Mouse (Mus musculus) CD8-positive naive resting alpha-beta T cell, adult 2 months (primary cell): Measurements from ENCODE around the gene Zfp654.

ENCODE experiments used
- DNase-seq, 2 experiments: peaks; one replicate each; pipeline ENCODE4 v3.0.0; 2022; ENCODE audit warnings: low read depth in 2 of 2, low spot score in 2 of 2

Gene Zfp654

DNA sequence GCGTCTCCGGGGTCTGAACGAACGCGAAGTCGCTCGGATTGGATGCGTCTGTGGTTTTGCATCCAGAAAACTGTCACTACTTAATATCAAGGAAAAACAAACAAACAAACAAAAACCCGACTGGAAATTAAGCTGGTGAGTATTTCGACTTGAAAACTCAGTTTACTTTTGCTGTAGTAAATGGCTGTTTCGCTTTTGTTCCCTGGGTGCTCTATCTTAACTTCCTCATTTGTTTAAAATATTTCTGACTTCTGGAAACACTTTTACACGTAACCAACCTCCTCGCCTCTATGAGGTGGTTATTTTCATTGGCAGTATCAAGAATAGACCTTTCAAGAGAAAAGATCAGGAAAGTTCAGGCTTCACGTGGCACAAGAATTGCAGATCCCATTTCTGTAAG, 1.4 kb upstream of the Zfp654 start:
- DNase-seq = no peak

DNA sequence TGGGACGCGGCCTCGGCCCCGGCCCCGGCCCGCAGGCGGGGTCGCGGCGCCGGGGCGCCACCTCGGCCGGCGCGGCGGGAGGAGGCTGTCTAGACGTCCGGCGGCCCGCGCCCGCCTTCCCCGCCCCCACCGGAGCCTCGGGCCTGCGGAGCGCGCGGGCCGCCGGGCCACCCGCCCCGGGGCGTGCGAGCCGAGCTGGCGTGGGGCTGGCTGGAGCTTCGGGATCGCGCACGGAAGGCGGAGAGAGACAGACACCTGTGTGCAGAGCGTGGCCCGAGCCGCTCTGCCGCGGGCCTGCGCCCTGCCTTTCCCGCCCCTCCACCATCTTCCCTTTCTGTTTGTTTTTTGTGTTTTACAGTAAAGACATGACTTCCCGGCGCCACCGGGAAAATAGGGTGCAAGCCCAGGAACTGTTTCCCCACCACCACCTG, 1.0 kb upstream of the Zfp654 start:
- peak in 1 of 2 experiments; percentile 25 for DNase-seq

DNA sequence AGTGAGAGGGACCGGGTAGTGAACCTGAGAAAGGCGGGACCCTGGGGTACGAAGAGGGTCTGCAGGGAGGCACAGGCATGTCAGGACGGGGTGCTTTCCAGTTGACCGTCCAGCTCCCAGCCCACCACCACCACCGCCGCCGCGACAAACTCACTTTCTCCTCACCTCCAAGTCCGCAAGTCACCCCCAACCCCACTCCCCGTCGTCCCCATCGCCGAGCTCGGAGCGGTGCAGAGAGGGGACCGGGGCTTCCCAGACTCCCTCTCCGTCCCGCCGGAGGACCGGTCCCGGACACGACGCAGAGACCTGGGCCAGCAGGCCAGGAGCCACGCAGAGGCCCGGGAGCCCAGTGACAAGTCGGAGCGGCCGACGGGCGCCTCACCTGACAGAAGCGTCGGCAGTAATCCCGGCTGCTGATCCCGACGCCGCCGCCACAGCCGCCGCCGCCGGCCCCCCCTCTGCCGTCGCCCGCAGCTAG, 328 bp downstream of the Zfp654 start:
- DNase-seq = no peak

DNA sequence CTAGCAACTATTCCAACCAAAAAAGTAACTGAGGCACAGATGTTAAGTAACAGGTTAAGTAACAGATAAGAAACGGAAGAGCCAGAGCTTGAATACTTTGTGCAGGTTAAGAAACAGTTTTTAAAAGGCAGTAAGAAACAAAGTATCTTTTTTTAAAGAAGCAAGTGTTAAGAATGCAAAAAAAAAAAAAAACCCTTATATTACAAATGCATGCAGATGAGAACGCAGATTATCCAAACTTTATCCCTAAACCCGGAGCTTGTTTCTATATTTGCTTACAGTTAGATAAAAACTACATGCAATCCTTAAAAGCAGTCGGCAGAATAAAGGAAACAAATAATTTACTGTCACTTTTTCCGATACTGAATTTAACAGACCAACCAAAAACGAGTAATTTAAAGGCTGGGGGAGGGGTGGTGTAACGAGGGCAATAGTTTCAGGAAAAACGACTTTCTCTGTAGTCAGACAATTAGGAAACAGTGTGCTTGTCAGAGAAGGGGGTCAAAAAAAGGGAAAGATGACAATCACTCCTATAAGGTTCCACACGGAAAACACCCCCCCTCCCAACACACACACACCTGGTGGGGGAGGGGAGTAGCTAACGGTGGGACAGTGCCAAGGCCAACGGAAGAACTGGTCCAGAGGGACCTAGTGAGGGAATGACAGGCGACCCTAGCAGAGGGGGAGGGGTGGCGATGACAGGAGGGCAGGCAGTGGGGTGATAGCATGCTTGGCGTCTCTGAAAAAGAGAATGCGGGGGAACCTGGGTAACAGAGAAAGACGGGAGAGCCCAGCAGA, 966 bp downstream of the Zfp654 start:
- DNase-seq = peak; percentile 14 to 28

DNA sequence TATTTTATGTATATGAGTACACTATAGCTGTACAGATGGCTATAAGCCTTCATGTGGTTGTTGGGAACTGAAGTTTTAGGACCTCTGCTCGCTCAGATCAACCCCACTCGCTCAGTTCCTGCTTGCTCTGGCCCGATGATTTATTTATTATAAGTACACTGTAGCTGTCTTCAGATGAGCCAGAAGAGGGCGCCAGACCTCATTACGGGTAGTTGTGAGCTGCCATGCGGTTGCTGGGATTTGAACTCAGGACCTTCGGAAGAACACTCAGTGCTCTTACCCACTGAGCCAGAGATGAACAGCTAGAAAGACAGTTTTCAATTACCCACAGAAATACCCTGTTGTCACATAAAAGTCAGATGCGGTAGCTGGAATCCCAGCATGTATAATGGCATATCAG, 5.5 kb downstream of the Zfp654 start:
- peak in 1 of 2 experiments; percentile 18 for DNase-seq

DNA sequence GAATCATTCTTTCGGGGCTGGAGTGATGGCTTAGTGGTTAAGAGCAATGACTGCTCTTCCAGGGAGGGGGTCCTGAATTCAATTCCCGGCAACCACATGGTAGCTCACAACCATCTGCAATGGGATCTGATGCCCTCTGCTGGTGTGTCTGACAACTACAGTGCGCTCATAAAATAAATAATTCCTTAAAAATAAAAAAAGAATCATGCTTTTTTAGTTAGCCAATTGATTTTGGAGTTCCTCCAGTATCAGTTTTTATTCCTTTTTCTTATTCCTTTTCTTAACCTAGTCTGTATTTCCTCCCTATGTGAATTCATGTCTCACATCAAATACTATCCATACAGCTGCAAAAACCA, 9.1 kb downstream of the Zfp654 start:
- DNase-seq = no peak

DNA sequence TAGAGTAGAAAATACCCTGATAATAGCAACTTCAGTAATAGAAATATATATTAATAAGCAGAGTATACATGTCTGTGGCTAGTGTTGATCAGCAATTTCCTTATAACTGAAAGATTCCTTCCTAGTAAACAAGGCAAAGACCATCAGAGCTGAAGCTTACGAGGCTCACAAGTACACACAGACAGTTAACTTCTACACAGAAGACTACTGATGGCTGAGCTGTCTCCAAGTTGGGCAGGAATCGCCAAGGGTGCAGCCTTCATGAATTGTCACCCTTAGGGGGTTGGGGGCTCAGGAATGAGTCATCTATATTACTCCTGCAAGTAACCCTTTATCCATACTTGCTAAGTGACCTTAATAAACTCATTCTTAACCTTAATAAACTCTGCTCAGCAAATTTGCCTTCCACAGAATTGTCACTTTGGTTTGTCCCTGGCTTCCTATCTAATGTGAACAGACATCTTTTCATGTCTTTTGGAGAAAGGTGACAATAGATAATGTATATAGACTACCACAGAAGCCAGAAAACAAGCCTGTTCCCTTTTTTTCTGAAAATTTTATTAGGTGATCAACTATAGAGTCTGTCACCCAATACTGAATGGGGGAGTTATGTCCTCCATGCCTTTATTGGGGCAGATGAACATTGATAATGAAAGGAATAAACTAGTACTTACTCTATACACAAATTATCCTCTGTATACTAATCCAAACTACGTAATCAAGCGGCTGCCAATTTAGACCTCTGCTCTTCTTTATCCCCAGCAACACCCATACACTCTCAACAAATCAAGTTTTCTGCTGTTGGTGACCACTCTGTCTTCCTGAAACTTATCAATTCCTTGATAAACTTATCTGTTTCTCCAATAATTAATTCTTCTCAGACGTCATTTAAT, 9.7 kb downstream of the Zfp654 start:
- DNase-seq = no peak

DNA sequence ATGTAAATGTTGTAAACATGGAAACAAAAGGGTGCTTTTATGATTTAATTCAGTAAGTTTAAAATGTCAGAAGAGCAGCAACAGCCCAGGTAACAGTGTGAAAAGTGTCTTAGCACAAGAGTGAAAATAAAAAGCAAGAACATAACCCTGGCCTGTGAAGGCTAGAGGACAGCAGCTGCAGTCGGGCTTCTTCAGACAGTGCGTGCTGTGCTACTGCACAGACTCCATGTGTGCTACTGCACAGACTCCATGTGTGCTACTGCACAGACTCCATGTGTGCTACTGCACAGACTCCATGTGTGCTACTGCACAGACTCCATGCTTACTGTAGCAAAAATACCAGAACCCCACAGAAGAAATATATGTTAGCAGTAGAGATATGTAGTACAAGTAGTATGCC, 14.7 kb downstream of the Zfp654 start:
- no peak for DNase-seq

DNA sequence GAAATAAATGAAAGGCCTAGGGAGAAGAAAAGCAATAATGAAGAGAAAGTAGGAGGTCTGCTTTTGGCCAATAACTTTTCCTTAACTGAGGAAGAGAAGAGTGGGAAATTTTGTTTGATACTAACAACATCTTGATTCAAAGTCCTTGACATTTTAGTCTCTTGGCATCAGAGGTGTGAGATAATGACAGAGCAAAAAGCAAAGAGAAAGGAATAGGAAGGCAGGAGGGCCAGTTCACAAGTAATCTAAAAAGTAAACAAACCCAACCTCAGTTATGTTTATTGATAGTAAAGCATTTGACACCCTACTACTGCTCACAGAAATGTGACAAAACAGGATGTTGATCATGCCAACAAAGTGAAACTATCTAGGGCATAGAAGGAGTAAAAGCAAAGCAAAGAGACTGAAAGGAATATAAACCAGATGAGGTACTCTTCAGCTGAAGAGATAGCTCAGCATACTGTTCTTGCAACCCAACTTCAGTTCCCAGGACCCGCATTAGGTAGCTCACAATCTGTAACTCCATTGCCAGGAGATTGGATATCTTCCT, 15.4 kb downstream of the Zfp654 start:
- no peak for DNase-seq

DNA sequence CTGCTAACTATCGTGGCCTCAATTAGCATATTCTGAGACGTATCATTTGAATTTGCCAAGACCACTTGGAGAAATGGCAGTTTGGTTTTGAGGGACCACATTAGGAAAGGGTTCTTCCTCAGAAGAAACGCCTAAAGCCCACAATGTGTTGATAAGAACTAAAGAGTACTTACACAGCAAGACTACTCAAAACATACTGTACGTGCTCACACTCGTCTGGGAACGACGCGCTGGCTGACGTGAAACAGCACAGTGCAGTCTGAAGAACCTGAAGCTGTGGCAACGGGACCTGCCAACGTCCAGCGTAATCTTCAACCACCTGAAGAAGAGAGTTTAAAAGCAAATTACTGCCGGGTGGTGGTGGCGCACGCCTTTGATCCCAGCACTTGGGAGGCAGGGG, 21.2 kb downstream of the Zfp654 start:
- DNase-seq = no peak

DNA sequence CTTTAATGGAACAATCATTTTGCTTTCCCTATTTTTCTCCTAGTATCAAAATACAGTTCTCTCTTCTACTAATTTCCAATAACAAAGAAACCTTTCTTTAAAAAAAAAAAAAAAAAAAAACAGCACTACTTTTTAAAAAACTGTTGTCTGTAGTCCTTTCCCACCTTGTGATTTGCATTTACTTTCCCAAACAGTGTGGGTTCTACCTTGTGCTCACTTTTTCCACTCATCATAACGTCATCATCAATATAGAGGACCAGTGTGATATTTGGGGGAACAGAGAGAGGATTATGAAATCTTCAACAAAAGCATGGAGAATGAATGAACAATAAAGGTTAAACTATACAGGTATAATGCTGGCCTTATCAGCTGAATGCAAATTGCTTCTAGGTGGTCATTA, 27.0 kb downstream of the Zfp654 start:
- DNase-seq = no peak

DNA sequence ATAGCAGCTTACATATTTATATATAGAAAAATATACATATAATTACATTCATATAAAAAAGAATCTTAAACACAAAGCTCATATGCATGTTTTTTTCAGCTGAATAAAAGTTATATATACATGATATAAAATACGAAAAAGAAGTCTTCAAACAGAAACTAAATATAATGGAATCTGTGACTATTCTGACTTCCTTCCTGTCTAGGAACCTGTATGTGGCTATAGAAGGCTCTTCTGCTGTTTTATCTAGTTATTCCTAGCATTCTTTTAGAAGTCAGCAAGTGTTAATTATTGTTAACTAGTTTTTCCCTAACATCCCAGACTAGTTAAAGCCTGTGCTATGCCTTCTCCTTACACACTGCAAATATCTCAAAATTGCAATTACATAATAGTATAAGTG, 27.6 kb downstream of the Zfp654 start:
- no peak for DNase-seq

DNA sequence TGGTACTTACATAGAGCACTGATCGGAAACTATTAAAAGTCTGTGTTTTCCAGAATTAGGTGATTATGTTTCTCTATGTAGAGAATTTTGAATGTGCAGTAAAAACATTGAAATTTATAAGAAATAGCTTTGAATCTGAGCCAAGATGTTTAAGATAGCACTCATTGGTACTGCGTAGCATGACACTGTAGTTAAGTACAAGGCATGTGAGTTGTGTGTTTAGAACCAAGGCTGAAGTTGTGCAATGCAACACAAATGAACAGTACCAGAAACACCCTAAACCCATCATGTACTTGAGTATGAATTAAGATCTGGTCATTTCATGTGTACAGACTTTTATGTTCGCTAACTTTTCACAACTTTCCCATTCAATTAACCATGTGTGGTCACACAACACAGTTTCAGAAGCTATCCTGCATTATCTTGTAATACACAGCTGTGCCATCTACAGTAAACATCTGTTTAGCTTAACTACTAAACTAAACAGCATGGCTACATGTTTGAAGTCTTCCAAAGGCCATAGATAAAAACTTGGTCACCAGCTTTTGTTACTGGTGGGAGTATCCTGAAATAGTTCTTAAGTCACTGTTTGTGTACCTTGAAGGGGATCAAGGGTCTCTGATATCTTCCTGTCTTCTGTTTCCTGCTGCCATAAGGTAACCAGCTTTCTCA, 34.2 kb downstream of the Zfp654 start:
- no peak for DNase-seq

DNA sequence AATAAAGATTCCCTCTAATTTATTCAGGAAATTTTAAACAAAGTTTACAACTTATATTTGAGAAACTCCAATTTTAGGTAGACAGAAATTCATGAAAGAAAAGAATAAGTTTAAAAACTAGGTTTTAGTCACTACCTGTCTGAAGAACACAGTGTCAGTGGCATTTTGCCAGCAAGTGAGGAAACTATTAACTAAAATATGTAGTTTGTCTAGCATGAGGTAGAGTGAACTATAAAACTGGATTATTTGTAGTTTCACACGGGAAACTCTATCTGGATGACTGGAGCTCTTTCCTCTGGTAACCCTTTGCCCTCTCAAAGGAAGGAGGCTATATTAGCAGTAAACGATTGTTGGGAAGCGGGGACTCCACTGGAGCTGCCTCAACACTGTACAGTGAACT, 48.4 kb downstream of the Zfp654 start:
- DNase-seq = no peak

DNA sequence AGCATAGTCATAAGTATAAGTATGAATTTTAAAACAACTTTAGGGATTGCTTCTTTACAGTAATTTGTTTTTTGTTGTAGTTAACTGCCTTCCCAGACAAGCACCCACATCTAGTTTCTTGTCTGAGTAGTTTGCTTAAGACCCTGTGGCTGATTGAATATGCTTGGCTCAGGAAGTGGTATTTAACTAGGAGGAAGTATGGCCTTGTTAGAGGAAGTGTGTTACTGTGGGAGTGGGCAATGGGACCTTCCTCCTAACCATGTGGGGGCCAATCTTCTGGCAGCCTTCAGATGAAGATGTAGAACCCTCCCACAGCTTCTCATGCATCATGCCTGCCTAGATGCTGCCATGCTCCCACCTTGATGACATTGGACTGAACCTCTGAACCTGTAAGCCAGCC, 49.8 kb downstream of the Zfp654 start:
- DNase-seq = no peak

DNA sequence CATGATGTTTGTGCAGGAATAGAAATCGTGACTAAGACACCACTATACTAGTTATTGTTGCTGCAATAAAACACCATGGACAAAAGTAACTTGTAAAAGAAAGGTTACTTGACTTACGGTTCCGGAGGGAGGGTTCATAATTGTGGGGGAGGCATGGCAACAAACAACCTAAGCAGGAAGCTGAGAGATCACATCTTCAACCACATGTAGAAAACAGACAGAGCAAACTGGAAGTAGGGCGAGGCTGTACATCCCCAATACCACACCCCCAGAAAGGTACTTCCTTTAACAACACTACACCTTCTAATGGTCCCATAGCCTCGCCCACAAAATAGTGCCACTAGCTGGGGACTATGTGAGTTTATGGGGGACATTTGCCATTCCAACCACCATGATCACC, 51.1 kb downstream of the Zfp654 start:
- DNase-seq = no peak

DNA sequence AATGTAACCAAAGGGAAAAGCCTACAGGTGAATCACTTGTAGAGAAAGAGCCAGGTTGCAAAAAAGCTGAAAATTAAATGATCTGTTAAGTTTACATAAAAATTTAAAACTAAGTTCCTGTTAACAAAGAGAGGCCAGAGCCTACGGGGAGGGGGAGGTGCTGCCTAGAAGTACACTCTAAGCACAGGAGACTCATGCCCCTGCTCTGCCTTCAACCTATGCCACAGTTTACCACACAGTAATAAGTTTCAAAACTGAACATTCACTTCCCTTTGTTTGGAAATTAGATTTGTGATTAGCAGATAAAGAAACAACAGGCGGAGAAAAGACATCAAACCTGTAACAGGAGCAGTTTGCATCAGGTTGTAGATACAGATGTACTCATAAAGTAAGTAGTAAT, 56.6 kb downstream of the Zfp654 start:
- no peak for DNase-seq

DNA sequence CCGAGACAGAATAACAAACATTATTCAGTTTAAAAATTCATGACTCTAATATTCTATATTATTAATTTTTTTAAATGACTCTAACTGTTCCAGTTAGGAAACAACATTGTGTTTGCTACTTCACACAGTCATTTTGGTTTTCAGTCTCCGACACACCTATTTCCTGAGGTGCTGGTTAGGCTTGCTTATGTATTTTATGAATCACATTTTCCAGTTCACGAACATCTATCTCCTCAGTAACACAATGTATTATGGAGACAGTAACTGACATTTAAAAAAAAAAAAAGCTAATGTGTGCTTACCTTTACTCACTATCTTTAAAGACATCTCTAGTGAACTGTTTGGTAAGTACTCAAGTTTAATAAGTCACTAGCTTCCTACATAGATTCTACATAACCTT, 61.7 kb downstream of the Zfp654 start:
- DNase-seq = no peak

DNA sequence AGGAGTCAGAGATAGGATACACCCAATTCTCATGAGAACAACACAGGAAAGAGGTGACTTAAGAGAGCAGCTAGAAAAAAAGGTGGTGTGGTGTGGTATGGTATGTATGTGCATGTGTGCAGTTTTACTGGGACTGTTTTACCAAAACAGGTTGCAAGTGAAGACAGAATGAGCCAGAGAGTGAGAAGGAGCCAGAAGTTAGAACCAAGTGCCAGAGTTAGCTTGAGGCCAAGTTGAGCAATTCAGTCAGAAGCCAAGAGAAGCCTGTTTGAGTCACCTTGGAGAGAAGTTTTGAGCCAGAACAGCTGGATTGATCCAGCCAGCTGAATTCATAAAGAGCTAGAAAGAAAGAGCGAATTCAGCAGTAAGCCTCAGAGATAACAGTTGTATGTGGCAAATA, 75.9 kb downstream of the Zfp654 start:
- no peak for DNase-seq

DNA sequence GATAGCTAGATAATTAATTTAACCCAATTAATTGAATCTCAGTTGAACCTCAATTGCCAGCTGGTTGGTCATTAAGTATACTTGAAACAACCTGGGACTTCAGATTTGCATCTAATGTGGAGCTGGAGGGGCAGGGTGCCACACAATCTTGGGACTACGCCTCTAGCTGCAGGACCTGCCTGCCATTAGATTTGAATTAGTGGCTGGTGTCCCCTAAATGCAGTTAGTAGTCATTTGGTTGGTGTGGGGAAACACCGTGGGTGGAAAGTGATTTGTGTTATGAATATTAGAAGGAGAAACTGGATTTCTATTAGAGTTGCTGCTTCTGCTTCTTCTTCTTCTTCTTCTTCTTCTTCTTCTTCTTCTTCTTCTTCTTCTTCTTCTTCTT, 80.0 kb downstream of the Zfp654 start:
- no peak for DNase-seq
